Mouse (Mus musculus) heart, embryonic 11.5 days (tissue): ENCODE results near the gene Pdss2. TPM values are rescaled to one million over a fixed set of nuclear protein-coding genes. Genes with fewer than 3 reads are reported as not detected.

ENCODE experiments used
- ATAC-seq: fragments of 200-750 bp; cut with Nextera tagmentation; replicated peaks from 2 replicates; pipeline ENCODE4 v1.8.0; 2017; ENCODE audit warnings: moderate library complexity; ENCODE audit not compliant: insufficient number of reproducible peaks, low FRiP score, low TSS enrichment
- H3K27ac ChIP-seq: fragments of 300-500 bp; sonication (generic); 2 replicates; pipeline ENCODE4 v1.5.1; 2014; ENCODE audit warnings: mild to moderate bottlenecking, low read depth, low read length
- H3K27me3 ChIP-seq: fragments of 300-500 bp; sonication (generic); 2 replicates; pipeline ENCODE4 v1.6.1; 2014; ENCODE audit warnings: mild to moderate bottlenecking, low read length, mixed read lengths; ENCODE audit not compliant: control insufficient read depth, insufficient read depth
- H3K36me3 ChIP-seq: fragments of 300-500 bp; sonication (generic); 2 replicates; pipeline ENCODE4 v1.6.1; 2014; ENCODE audit warnings: mild to moderate bottlenecking, low read length, moderate library complexity, mixed read lengths; ENCODE audit not compliant: control insufficient read depth, insufficient read depth
- H3K4me1 ChIP-seq: fragments of 300-500 bp; sonication (generic); 2 replicates; pipeline ENCODE4 v1.6.1; 2014; ENCODE audit warnings: low read length; ENCODE audit not compliant: control insufficient read depth, insufficient read depth
- H3K4me2 ChIP-seq: fragments of 300-500 bp; sonication (generic); 2 replicates; pipeline ENCODE4 v1.6.1; 2014; ENCODE audit warnings: mild to moderate bottlenecking, moderate library complexity
- H3K4me3 ChIP-seq: fragments of 300-500 bp; sonication (generic); 2 replicates; pipeline ENCODE4 v1.5.1; 2014; ENCODE audit warnings: low read depth, low read length
- H3K9ac ChIP-seq: fragments of 300-500 bp; sonication (generic); 2 replicates; pipeline ENCODE4 v1.6.1; 2014; ENCODE audit warnings: mild to moderate bottlenecking, low read depth, low read length, moderate library complexity
- H3K9me3 ChIP-seq: fragments of 300-500 bp; sonication (generic); replicated peaks from 2 replicates; pipeline ENCODE4 v1.6.1; 2016; ENCODE audit warnings: low read length; ENCODE audit not compliant: control insufficient read depth
- WGBS: fragments of 180-500 bp; shearing (Covaris S2); extraction: QIAGEN DNeasy Blood & Tissue Kit; methylation state at CpG from one replicate; pipeline ENCODE4 v1.1.7; 2014; ENCODE audit not compliant: insufficient replicate concordance; 5-methylcytosine and 5-hydroxymethylcytosine counted together
- polyA plus RNA-seq: library from polyadenylated mRNA; unstranded; fragments of >200 nt; fragmentation: Nextera tagmentation; extraction: Ambion mirVana; gene quantifications from 2 replicates; pipeline ENCODE4 v1.2.1, GENCODE M21; 2014

Gene Pdss2
- polyA plus RNA-seq, 1 experiment from 2014 or later: 10.6 TPM

DNA sequence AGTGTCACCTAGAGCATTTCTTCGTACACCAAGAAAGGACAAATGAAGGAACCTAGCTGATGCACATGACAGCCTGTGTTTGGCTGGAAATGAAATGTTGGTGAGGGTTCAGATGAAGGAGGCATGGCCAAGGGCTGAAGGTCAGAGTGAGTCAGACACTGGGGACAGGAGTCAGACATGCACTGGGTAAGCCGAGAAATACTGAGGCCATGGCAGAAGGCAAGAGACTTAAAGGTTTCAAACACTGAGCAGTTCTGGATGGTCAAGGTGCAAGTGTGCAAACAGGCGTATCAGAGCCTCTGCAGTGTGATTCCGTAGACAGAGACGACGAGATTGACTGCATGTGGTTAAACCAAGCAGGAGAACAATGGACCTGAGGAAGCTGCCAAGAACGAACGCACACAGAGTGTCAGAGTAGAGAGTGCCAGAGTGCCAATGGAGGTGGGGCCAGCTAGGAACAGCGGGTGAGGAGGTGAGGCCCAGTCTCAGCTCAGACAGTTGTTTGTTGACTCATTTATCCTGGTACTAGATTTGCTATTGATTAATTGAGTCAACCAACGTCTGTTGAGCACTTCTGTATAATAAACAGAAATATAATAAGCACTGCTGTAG lies 89.6 kb downstream of the Pdss2 start:
- 62% methylated on average over 10 of the region's 10 CpGs for whole genome bisulfite sequencing
- no peak overlapping the region for H3K4me2 ChIP-seq

GRCm38 (mm10) chr10:43312211-43312610 lies 90.9 kb downstream of the Pdss2 start:
- no peak for ATAC-seq
- Histone ChIP-seq H3K4me2 (no peak overlapping the region), H3K4me1 (peaks cover 3% of the 10 kb centered on the region; the same call in 1 of the 2 replicates), H3K36me3 (no peaks in the 10 kb centered on the region), H3K27ac (no peak overlapping the region), H3K4me3 (no peak overlapping the region), H3K27me3 (no peaks in the 10 kb centered on the region), H3K9ac (no peak overlapping the region), H3K9me3 (no peaks in the 10 kb centered on the region)
- 82% methylated on average over 2 of the region's 2 CpGs for WGBS

More for the DNA sequence above, 89.6 kb downstream of the Pdss2 start:
- H3K27me3 ChIP-seq: no peaks in the 10 kb centered on the region
- H3K36me3 ChIP-seq: no peaks in the 10 kb centered on the region
- no peak overlapping the region for H3K27ac ChIP-seq
- H3K4me3 ChIP-seq: no peak overlapping the region
- no peaks in the 10 kb centered on the region for H3K9me3 ChIP-seq
- H3K9ac ChIP-seq: no peak overlapping the region
- H3K4me1 ChIP-seq: peaks cover 3% of the 10 kb centered on the region; the same call in 1 of the 2 replicates
- no peak for ATAC-seq

GRCm38 (mm10) chr10:43312658-43313417 lies 91.6 kb downstream of the Pdss2 start:
- peaks cover 3% of the 10 kb centered on the region; the same call in 1 of the 2 replicates for H3K4me1 ChIP-seq
- H3K27ac ChIP-seq: no peak overlapping the region
- no peak overlapping the region for H3K4me2 ChIP-seq
- ATAC-seq: no peak
- H3K27me3 ChIP-seq: no peaks in the 10 kb centered on the region
- no peak overlapping the region for H3K9ac ChIP-seq
- no peak overlapping the region for H3K4me3 ChIP-seq
- no peaks in the 10 kb centered on the region for H3K9me3 ChIP-seq
- 44% methylated on average over 7 of the region's 7 CpGs for WGBS
- no peaks in the 10 kb centered on the region for H3K36me3 ChIP-seq

DNA sequence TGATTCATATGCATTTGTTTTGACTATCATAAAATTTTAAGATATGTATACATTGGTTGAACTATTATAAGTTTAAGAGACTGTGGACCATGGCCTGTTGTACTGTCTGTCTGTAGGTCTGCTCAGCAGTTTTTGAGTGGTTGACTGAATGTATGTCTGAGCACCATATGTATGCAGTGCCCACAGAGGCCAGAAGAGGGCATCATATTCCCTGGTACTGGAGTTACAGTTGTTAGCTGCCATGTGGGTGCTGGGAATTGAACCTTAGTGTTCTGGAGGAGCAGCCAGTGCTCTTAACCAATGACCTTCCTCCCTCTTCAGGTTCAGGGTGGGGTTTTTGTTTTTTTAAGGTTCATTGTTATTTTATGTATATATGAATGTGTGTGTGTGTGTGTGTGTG lies 93.9 kb downstream of the Pdss2 start:
- Histone ChIP-seq H3K9ac (no peak overlapping the region), H3K9me3 (no peaks in the 10 kb centered on the region), H3K4me2 (no peak overlapping the region), H3K4me3 (no peak overlapping the region), H3K27ac (no peak overlapping the region), H3K27me3 (no peaks in the 10 kb centered on the region), H3K4me1 (peaks cover 3% of the 10 kb centered on the region; the same call in 1 of the 2 replicates), H3K36me3 (no peaks in the 10 kb centered on the region)
- ATAC-seq: no peak

DNA sequence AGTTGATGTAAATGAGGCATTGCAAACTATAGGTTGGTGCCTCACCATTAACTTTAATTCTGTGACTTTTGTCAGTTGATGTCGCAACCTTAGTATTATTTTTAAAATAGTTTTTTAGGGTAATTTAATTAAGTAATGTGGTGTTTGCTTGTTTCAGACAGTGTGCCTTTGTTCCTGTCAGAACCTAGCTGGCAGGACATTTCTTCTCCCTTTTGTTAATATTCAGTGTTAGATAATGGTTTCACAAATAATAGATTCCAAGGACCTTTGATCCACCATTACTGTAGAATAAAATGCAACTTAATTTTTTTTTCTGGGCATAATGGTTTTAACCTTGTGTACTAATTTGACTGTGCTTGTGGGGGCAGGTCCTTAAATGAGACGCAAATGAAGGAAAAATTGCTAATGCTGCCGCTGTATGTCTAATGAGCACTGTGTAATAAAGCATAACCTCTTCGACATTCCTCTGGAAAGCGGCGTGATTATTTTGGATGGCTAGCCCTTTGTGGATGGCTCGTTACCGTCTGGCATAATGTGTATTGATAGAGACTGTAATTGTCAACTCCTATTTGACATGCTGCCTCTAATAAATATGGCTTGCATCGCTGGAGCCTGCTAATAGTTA lies 96.2 kb downstream of the Pdss2 start:
- Histone ChIP-seq H3K9me3 (no peaks in the 10 kb centered on the region), H3K4me2 (no peak overlapping the region), H3K36me3 (no peaks in the 10 kb centered on the region), H3K4me1 (peaks cover 16% of the 10 kb centered on the region), H3K27me3 (no peaks in the 10 kb centered on the region), H3K9ac (no peak overlapping the region), H3K27ac (no peak overlapping the region), H3K4me3 (no peak overlapping the region)
- ATAC-seq: no peak
- WGBS: 89% methylated on average over 9 of the region's 9 CpGs

- Histone ChIP-seq H3K4me3 (no peak overlapping the region), H3K27ac (no peak overlapping the region), H3K9me3 (no peaks in the 10 kb centered on the region), H3K4me1 (peaks cover 21% of the 10 kb centered on the region), H3K4me2 (no peak overlapping the region), H3K27me3 (no peaks in the 10 kb centered on the region), H3K36me3 (no peaks in the 10 kb centered on the region), H3K9ac (no peak overlapping the region)
- ATAC-seq: no peak
- WGBS: 65% methylated on average over 5 of the region's 5 CpGs
These were observed 99.7 kb downstream of the Pdss2 start for GRCm38 (mm10) chr10:43321019-43321418.

- ATAC-seq: no peak
- Histone ChIP-seq H3K36me3 (no peaks in the 10 kb centered on the region), H3K9ac (no peak overlapping the region), H3K4me1 (peaks cover 21% of the 10 kb centered on the region), H3K27me3 (no peaks in the 10 kb centered on the region), H3K4me2 (no peak overlapping the region), H3K4me3 (no peak overlapping the region), H3K9me3 (no peaks in the 10 kb centered on the region), H3K27ac (peak overlapping the region; percentile 38; the same call in 1 of the 2 replicates)
- 42% methylated on average over 9 of the region's 9 CpGs for WGBS
These were observed 101.3 kb downstream of the Pdss2 start for GRCm38 (mm10) chr10:43322446-43323178.

GRCm38 (mm10) chr10:43323386-43323785 lies 102.1 kb downstream of the Pdss2 start:
- 48% methylated on average over 8 of the region's 8 CpGs for WGBS
- Histone ChIP-seq H3K36me3 (no peaks in the 10 kb centered on the region), H3K4me2 (no peak overlapping the region), H3K9me3 (no peaks in the 10 kb centered on the region), H3K4me1 (peaks cover 21% of the 10 kb centered on the region), H3K9ac (no peak overlapping the region), H3K27ac (no peak overlapping the region), H3K27me3 (no peaks in the 10 kb centered on the region), H3K4me3 (no peak overlapping the region)
- ATAC-seq: no peak
